Mouse (Mus musculus) splenic B cell, adult 2 months (primary cell): Measurements from ENCODE around the gene Slc38a4.

Experiments
- DNase-seq: peaks from one replicate; pipeline ENCODE4 v3.0.0-alpha.2; 2011; ENCODE audit warnings: low read depth, low spot score
- H3K27me3 ChIP-seq: 2 replicates; pipeline ENCODE4 v1.6.1; 2012; ENCODE audit warnings: mild to moderate bottlenecking, low read length, moderate library complexity, mixed read lengths; ENCODE audit not compliant: control insufficient read depth, poor library complexity, insufficient read depth, severe bottlenecking
- H3K36me3 ChIP-seq: 2 replicates; pipeline ENCODE4 v1.6.1; 2012; ENCODE audit warnings: mild to moderate bottlenecking, low read length, moderate library complexity, mixed read lengths; ENCODE audit not compliant: control insufficient read depth, poor library complexity, insufficient read depth, severe bottlenecking

The Slc38a4 gene

DNA sequence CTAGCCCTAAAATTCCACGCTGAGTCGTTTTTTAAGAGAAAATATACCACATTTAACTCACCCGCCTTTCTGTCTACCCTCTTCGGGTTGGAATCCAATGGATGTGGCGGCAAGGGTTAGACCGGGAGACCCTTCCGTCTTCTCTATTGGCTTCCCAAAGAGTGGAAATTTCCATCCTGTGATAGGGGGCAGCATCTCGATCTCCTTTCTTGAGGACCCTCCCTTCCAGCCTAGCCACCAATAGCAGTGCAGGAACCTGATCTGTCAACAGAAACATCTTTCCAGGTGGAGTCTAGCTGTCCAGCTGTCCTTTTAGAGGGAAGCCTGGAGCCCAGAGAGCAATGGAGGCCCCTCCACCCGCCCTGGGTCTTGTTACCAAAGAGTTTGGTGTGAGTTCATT lies at the start of gene Slc38a4:
Slc38a4 (minus strand) TSS at position 163 of the 400 bp plus-strand sequence.
- no peaks in the 10 kb centered on the region for H3K27me3 ChIP-seq
- H3K36me3 ChIP-seq: no peaks in the 10 kb centered on the region
- DNase-seq: no peak

DNA sequence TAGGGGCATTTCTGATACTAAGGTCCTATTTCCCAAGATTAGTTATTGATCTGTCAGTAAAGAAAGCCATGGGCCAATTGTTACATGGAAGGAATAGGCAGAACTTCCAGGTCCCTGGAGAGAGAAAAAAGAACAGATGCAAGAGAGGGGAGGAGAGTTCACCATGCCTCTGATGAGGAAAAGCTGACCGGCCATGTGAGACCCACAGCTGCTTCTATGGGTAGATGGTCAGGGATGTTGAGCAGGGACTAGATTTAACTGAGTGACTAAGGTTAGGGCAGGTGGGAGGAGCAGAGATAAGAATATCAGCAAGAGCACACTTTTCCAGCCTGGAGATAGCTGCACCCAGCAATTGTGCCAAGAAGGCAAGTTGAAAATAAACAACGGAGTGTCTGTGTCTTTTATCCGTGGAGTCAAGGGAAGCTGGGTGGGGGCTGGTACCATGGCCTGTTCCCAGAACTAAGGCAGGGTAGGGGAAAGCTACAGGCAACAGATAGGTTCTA lies 49.2 kb upstream of the Slc38a4 start:
- no peaks in the 10 kb centered on the region; the same call in 1 of the 2 replicates for H3K27me3 ChIP-seq
- DNase-seq: no peak
- H3K36me3 ChIP-seq: no peaks in the 10 kb centered on the region

DNA sequence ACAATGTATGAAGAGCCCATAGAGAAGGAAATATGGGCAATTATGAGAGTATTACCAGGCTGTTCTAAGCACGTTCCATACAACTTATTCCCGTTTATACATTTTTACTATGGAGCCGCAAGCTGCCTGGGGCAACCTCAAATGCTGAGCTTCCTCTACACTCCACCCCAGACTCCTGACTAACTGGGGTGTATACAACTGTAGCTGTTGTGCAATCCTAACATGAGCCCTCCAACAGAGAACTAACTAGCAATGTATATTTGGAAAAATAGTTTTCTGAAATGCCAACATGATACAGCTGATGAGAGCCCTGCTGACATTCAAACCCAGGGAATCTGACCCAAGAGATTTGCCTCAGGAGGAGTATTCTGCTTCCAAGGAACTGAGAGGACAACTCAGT lies 48.3 kb upstream of the Slc38a4 start:
- DNase-seq: no peak
- Histone ChIP-seq H3K27me3 (no peaks in the 10 kb centered on the region; the same call in 1 of the 2 replicates), H3K36me3 (no peaks in the 10 kb centered on the region)

DNA sequence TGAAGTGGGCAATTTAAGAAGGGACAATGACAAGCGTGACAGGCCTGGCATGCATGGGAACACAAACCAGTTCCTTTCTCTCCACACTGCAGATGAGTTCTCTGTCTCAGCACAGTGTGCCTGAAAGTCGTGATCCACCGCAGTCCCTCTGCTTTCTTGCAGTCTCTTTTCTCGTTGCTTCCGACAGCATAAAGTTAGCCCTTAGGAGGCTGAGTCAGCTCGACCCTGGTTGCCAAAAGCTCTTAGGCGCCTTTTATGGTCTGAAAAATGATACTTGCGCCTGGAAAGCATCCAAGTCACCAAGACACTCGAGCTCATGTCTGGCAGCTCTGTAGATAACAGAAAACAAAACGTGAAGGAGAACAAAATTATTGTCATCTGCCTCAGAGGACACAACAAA lies 47.1 kb upstream of the Slc38a4 start:
- DNase-seq: no peak

DNA sequence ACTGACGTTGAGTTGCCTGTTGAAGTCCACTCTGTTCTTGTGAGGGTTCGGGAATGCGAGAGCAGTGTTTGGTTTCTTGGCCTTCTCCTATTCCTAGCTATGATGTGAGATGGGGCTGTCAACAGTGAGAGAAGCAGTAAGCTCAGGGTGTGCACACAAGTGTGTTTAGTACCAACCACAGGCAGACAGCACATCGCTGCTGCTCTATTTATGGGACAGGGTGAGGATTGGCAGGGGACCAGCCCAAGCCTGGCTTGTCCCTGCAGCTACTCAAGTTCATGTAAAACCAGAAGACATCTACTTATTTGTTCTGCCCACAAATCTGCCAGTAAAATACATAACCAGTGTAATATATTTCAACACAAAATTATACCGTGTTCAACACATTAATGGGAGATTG lies 46.4 kb upstream of the Slc38a4 start:
- no peak for DNase-seq
- H3K27me3 ChIP-seq: no peaks in the 10 kb centered on the region; the same call in 1 of the 2 replicates

More for the DNA sequence above, 47.1 kb upstream of the Slc38a4 start:
- H3K36me3 ChIP-seq: no peaks in the 10 kb centered on the region
- H3K27me3 ChIP-seq: no peaks in the 10 kb centered on the region; the same call in 1 of the 2 replicates

DNA sequence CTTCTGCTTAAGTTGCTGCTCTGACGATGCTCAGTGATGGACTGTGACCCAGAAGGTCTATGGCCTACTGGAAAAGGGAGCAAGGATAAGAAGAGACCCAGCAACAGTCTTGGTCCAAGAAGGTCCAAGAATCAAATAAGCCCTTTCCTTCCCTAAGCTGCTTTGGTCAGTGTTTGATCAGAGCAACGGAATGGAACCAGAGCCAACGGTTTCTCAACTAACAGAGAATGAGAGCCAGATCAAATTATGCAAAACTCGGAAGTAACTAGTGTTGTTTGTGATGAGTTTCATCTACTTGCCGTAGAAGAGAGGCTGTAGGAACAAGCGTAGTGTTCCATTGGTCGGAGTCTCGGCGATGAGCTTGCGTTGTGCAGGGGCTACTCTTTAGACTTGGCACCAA lies 43.3 kb upstream of the Slc38a4 start:
- H3K36me3 ChIP-seq: no peaks in the 10 kb centered on the region
- no peak for DNase-seq

More for the DNA sequence above, 46.4 kb upstream of the Slc38a4 start:
- no peaks in the 10 kb centered on the region for H3K36me3 ChIP-seq

DNA sequence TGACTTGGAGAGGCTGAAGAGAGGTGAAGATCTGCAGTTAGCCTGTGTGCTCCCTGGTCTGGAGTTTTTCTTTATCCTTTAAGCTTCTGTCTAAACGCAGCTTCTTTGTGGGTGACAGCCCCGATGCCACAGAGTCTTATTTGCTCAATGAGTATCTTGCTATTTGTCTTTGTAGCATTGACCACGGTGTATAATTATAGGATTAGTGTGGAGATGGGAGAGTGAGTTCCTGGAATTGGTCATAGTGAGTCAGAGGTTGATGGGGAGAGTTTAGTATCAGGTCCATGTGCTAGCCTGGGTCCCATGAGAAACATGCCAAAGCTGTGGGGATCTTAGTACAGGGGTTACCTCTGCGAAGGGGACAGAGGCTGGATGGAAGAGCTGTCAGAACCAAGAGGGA lies 41.8 kb upstream of the Slc38a4 start:
- Histone ChIP-seq H3K27me3 (no peaks in the 10 kb centered on the region), H3K36me3 (no peaks in the 10 kb centered on the region)

More for the DNA sequence above, 43.3 kb upstream of the Slc38a4 start:
- no peaks in the 10 kb centered on the region for H3K27me3 ChIP-seq

DNA sequence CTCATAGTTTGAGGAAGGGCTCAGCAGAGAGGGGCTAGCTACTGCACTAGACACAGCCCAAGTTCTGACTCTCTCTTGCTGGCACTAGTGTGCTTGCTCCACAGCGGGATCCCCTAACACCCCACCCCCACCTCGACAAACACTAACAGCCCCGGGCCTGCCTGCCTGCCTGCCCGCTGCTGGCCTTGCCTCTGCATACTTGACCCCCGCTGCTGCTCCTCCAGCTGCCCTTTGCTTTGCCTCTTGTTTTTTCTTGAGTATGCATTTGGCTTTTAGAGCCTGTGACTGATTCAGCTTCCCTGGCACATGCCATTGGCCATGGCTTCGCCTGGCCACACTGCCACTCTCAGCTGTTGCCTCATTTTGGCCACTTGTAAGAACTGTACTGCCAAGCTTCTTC lies 33.8 kb upstream of the Slc38a4 start:
- DNase-seq: no peak
- H3K27me3 ChIP-seq: no peaks in the 10 kb centered on the region
- no peaks in the 10 kb centered on the region for H3K36me3 ChIP-seq

More for the DNA sequence above, 41.8 kb upstream of the Slc38a4 start:
- DNase-seq: no peak

DNA sequence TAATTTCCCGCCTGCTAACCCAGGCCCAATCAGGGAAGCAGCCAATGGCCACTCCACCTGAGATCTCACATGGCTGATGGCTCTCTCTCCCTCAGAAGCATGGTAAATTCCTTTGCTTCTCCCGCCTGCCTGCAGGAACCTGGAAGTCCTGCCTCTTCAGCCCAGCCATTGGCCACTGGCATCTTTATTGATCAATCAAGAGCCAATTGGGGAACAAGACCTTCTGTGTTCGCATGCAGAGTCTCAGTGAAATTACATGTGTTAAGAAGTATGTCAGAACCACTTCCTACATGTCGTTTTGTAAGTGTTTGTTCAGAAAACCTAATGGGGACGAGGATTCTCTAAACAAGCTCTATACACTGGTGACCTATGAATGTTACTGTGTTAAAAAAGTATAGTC lies 30.1 kb upstream of the Slc38a4 start:
- DNase-seq: no peak
- H3K27me3 ChIP-seq: no peaks in the 10 kb centered on the region
- H3K36me3 ChIP-seq: no peaks in the 10 kb centered on the region

DNA sequence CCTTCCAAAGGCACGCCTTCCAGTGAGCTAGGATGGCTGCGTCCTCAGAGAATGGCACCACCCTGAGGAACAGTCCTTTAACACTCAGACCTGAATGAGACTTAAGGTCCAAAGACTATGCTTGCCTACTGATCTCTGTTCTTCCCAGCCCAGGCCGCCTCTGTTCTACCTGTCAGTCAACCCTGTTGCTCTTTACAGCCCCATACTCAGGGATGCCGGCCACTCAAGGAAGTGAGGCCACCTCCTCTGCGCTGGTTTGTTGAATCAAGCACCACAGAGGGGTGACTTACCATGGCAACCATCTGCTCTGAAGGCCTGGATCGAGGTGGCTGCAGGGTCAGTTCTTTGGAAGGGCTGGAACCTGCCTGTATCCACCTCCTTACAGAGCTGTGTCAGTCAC lies 21.9 kb upstream of the Slc38a4 start:
- no peak for DNase-seq
- Histone ChIP-seq H3K36me3 (no peaks in the 10 kb centered on the region), H3K27me3 (no peaks in the 10 kb centered on the region)

DNA sequence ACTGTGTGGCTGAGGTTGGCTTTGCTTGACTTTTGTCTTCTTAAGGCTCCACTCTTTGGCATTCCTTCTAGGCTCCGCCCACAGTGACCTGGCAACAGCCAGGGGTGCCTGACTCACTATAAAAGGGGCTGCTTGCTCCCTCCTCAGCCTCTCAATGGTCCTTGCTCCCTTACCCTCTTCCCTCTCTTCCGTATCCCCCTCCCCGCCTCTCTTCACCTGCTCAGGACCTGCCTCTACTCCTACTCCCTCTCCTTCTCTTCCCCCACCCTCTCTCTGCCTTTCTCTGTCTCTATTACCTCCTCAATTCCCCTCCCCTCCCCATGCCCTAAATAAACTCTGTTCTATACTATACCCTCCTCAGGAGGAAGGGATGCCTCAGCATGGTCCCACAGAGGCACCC lies 20.3 kb upstream of the Slc38a4 start:
- no peak for DNase-seq

DNA sequence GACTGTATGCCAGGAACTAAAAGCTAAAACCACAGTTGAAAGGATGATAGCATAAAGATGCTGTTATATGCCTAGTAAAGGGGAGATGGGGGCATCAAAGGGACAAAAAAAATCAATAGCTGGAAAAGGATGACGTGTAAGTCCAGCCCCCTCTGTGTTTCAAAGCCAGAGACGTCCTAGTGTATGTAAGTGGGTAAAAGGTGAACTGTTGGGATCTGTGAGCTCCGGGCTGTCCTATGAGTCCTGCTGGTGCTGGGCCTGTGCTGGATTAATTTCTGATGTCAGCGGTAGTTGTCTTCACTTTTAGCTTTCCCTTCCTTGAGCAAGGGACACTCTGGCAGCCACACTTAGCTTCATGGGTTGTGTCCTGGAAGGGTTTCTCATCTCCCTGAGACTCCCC lies 19.5 kb upstream of the Slc38a4 start:
- Histone ChIP-seq H3K27me3 (no peaks in the 10 kb centered on the region), H3K36me3 (no peaks in the 10 kb centered on the region)
- no peak for DNase-seq

More for the DNA sequence above, 20.3 kb upstream of the Slc38a4 start:
- no peaks in the 10 kb centered on the region for H3K36me3 ChIP-seq
- no peaks in the 10 kb centered on the region for H3K27me3 ChIP-seq

DNA sequence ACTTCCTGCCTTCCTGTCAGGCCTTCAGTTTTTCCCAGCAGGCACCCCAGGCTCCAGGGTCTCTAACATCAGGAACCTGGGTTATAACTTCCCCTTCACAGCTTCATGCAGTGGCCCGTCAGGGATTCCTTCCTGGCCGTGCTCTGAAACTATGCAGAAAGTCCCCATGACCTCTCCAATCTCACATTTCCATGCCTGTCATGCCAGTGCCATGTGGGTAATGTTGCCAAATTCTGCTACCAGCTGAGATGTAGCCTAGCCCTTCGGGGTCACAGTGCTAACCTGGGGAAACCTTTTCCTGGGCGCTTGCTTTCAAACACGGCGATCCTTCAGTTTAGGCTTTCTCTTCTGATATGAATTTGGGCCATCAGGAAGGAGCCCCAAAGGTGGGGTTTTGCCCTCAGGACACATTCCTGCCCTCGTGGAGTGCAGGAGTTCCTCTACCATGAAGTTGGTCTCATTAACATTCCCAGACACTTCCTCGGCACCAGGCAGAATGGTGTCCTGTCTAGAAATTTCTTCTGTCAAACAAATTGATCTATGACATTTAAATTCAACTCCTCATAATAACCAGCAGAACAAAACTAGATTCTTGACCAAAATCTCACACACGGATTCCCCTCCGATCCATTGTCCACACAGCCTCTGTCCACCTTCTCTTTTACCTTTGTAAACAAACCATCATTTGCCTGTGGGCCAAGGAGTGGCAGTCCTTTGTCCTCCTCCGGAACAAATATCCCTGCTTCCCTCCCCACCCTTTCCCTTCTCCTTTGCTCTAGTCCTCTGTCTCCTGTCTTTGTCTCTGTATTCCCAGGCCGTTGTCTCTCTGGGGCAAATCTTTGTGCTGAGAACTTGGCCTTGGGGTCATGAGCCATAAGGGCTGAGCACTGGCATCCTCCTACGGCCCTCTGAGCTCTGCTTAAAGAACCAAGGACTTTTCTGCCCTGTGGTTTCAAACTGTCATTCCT lies 17.4 kb upstream of the Slc38a4 start:
- Histone ChIP-seq H3K27me3 (no peaks in the 10 kb centered on the region), H3K36me3 (no peaks in the 10 kb centered on the region)
- no peak for DNase-seq

DNA sequence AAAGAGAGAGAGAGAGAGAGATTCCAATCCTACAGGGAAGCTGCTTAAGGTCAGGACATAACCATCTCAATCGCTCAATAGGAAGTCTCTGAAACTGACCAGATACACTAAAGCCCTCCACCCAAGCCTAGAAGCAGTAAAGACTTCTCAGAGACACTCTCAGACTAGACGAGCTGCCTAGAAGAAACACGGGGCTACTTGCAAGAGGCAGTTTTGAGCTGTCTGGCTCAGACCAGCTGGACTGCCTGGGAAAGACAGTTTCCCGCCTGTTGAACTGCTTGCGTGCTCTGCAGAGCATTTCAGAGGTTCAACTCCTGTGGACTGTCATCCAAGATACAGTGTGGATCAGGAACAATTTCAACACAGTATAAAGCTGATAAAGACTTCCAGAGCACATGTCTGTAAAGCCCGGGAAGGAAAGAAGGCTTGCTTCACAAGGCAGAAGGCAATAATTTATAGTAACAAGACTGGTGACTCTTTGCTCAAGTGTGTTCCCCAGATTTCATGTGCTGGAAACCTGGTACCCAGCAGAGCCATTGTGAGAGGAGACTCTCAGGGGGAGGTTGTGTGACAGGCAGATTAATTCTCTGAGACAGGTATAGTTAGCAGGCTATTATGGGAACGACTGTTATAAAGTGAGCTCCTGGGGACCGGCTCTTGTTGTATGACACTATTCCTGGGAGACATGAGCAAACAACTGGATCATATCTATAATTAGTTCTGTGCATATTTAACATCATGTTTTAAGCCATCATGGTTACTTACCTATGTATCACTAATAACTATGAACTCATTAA lies 11.8 kb upstream of the Slc38a4 start:
- Histone ChIP-seq H3K27me3 (no peaks in the 10 kb centered on the region), H3K36me3 (no peaks in the 10 kb centered on the region)
- no peak for DNase-seq

DNA sequence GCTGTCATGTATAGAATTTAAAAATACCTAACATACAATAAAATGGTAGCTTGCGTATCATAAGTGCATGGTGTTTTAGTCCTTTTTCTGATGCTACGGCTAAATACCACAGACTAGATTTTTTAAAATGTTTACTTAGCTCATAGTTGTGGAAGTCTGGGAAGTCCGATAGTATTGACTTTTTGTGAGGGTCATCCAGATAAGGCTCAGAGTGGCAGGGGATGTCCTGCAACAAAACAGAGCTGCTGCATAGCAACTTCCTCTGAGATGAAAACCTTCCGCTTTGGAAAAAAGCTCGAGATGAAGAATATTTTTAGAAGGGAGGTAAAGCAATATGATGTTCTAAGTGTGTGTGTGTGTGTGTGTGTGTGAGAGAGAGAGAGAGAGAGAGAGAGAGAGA lies 11.2 kb upstream of the Slc38a4 start:
- Histone ChIP-seq H3K27me3 (no peaks in the 10 kb centered on the region), H3K36me3 (no peaks in the 10 kb centered on the region)
- DNase-seq: no peak
